Comparison of ENCODE assay signal across 8 mouse cellular contexts in the genomic region with DNA sequence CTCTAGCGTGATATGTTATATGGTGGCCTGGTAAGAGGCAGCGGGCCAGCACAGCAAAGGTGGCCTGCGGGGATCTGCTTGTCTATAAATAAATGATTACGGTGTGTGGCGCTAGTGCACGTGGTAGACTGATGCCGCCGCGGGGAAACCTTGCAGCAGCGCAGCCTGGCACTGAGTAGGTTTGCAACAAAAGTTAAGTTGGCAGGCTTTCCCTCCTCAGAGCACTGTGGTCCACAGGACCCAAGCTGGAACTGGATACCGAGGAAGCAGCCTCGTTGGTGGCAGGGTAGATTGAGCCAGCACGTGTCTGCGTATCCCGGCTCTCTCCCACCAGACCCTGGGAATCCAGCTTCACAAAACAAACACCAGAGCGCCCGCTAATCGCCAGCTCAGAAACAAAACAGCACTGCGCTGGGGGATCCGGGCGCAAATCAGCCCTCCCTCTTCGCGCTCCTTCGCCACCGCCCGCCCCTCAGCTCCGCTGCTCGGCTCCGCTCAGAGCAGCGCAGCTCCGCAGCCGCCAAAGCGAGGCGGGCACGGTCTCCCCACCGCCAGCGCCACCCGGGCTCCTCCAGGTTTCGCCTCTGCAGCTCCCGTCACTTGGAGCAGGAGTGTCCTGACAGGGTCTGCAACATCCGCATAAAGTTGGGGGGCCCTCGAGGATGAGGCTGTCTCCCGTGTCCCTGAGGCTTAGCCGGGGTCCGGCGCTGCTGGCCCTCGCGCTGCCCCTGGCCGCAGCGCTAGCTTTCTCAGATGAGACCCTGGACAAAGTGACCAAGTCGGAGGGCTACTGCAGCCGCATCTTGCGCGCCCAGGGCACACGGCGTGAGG. TPM values are rescaled to one million over a fixed set of nuclear protein-coding genes. Genes with fewer than 3 reads are reported as not detected.
DNase-seq lines count a peak whose midpoint lies in the region; ATAC-seq lines count a peak whose summit lies in the region.

Spon1 (plus strand) TSS at position 332 of the 831 bp plus-strand sequence.

- peak within 1 kb of the TSS; percentile 66 for H3K4me3 ChIP-seq in hindbrain, embryonic 10.5 days

- peak within 1 kb of the TSS; percentile 86 for H3K27ac ChIP-seq in hindbrain, embryonic 10.5 days

- H3K36me3 ChIP-seq in hindbrain, embryonic 10.5 days = no peaks in the 10 kb centered on the region

- WGBS in hindbrain, embryonic 10.5 days = under 1% methylated on average over 56 of the region's 56 CpGs

- H3K27me3 ChIP-seq in hindbrain, embryonic 10.5 days (ENCODE audit: insufficient read depth, poor library complexity, severe bottlenecking) = peaks cover 62% of the 10 kb centered on the region

- ATAC-seq in inflammation-experienced regulatory T-cells, adult 6 months = no peak

- H3K4me1 ChIP-seq in hindbrain, embryonic 10.5 days (replicated peaks) = peaks cover 49% of the 10 kb centered on the region

- peaks cover 6% of the 10 kb centered on the region for H3K9me3 ChIP-seq in hindbrain, embryonic 10.5 days

- DNase-seq in adrenal gland, adult (ENCODE audit: inconsistent age in 2 of 2, low spot score in 1 of 2) = peak; percentile 4 to 46
- peak; percentile 81 to 82 for DNase-seq in cerebellum, postnatal 10 days
- DNase-seq in frontal cortex, postnatal 25 days (ENCODE audit: low spot score in 2 of 2) = peak; percentile 31 to 41
- peak; percentile 79 for DNase-seq in hindbrain, embryonic 10.5 days (ENCODE audit: low spot score)
- DNase-seq in left cerebral cortex, adult 9 months (ENCODE audit: low spot score in 2 of 2) = peak; percentile 13 to 40
- DNase-seq in lung, postnatal 36 days = peak; percentile 10
- peak; percentile 53 to 64 for DNase-seq in right cerebral cortex, adult 2 months (ENCODE audit: low spot score in 2 of 2)

RNA-seq across cellular contexts. Expression of gene Spon1, which starts in this region (rescaled TPM):
- 52.8 and 77.1 TPM in 2 replicates for polyA plus RNA-seq in hindbrain, embryonic 10.5 days (2016; fragmentation: Nextera tagmentation; extraction: Ambion mirVana)
- polyA plus RNA-seq in inflammation-experienced regulatory T-cells, adult 6 months (2017; shearing (Covaris generic)) = under 1 TPM; 0.59 to 0.84 (median 0.72) TPM

Comparison
In these comparisons a context has a peak if more than half of its experiments do, and no peak if none do; other contexts are left out.
1. RNA of gene Spon1 (polyA plus RNA-seq): 52.8 to 77.1 TPM in hindbrain, embryonic 10.5 days; 0.59 to 0.84 TPM in inflammation-experienced regulatory T-cells, adult 6 months; every median in the first group is over 10 times any median in the second.
2. DNase-seq: peak in every context shown above with its lines; median percentile 82 in cerebellum, postnatal 10 days; 79 in hindbrain, embryonic 10.5 days; 58 in right cerebral cortex, adult 2 months; 36 in frontal cortex, postnatal 25 days; 26 in left cerebral cortex, adult 9 months; 25 in adrenal gland, adult; 10 in lung, postnatal 36 days.